Mouse (Mus musculus) liver, adult 2 months (tissue): ENCODE data around the gene Ryr1.

Source experiments
- CTCF ChIP-seq: fragments of 200-500 bp; IDR thresholded peaks from 2 replicates; pipeline ENCODE4 v1.5.1; 2011; ENCODE audit warnings: low read depth, low read length, control low read depth
- POLR2A ChIP-seq: fragments of 200-500 bp; IDR thresholded peaks from 2 replicates; pipeline ENCODE4 v1.6.1; 2011; ENCODE audit warnings: low read length, control low read depth; ENCODE audit not compliant: insufficient read depth; ENCODE audit errors: extremely low read depth

DNA sequence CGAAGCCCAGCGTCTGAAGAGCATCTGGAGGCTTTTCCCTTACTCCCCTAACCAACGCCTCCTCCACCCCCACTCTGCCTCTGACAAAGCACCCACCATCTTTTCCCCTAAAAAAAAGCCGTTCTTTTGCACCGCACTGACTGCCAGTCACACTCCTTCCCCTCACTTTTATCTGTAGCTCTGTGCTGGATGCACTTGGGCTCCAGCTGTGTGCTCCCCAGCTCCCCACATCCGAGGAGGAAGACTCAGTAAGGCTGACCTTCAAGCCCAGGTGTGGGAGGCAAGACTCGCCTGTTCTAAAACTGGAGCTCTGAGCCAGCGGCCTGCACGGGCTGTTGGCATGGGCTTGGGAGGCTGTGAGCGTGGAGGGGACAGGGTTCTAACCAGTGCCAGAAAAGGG, 26.5 kb upstream of the Ryr1 start:
- TF ChIP-seq CTCF, result no peak
- TF ChIP-seq POLR2A, result no peak
